Mouse (Mus musculus) MN1 (cell line): ENCODE measurements around the gene Vars2.

Experiments
- DNase-seq: peaks from one replicate; pipeline ENCODE4 v3.0.0-alpha.2; 2016; ENCODE audit warnings: low spot score

The Vars2 gene

DNA sequence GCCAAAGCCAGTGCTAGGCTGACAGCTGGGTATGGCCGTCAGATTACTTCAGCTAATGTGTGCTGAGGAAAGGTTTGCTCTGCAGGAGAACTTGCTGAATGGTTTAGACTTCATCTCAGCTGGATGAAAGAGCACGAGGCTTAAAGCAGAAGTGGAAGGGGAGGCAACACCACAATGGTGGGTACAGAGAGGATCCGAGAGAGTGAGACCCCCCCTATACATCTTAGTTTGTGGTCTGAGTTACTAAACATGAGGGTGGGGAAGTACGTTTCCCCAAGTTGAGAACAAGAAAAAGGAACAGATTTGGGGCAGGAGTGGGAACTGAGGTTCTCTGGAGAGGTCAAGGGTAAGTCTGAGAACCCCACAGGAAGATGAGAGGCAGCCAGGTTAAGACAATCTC lies 25.0 kb upstream of the Vars2 start:
- DNase-seq: no peak

DNA sequence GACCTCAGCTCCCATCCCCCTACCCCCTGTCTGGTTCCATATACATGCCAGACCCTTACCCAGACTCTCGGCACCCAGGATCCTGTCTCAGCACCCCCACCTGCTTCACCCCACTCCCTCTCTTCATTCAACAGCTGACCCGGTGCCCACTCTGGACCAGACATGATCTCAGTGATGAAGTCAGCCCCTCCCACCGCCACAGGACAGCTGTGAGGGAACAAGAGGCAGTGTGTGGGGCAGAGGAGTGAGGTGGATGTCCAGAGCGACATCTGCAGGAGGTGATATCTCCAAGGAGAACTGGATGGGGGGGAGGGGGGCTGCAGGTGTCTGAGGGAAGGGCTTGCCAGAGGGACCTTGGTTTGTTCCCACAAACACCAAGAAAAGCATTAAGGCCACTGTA lies 24.4 kb upstream of the Vars2 start:
- DNase-seq: no peak

DNA sequence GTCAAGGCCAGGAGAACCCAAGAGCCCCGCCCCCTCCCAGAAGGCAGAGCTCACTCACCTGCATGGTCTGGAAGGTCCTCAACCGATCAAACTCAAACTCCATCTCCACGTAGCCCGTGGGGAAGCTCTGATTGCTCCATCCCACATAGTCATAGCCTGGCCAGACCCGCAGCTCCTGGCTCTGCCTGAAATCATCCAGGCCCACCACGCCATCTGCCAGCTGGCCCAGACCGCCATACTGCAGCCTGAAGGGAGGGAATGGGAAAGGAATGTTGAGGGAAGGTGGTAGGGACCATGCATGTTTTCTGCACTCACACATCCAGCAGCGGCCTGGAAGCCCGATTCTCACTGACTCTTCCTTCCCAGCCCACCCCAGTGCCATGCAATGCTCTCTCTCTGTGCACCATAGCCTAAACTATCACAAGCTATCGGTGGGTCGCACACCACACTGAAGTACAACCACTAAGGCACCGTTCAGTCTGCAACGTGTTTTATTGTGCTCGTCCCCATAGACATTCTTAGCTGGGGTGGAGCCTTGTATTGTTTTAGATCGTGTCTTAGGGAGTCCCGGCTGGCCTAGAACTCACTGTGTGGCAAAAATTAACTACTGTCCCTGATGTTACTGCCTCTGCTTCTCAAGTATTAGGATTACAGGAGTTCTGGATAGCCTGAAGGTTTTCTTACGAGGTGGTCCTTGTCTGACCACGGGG lies 22.7 kb upstream of the Vars2 start:
- DNase-seq: no peak

DNA sequence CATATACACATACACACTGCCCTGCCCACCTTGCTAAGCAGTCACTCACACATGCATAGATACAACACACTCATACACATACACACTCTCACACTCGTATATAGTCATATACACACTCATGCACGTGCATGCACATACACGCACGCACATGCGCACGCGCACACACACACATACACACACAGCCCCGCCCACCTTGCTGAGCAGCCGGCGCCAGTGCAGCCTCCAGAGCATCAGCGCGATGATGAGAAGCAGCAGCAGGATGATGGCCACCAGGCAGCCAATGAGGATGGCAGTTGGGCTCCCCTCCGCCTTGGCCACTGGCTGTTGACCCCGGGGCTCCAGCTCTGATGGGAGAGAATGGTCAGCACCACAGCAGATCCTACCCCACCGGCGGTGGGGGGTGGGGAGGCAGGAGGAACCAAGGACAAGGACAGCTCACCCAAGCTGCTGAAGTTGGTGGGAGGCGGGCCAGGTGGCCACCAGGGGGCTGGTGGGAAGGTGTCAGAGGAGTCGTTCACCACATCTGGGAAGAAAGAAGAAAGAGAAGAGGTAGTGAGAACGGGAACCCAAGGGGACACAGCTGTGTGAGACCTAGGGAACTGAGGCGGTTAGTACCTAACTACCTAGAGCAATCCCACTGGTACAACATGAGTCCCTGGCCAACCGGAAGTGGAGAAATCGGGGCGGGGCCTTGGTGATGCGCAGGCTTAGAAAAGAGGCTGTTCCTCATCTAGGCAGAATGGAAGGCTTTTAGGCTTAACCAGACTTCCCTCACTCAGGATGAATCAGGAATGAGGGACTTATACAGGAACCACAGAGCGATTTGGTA lies 21.2 kb upstream of the Vars2 start:
- no peak for DNase-seq

DNA sequence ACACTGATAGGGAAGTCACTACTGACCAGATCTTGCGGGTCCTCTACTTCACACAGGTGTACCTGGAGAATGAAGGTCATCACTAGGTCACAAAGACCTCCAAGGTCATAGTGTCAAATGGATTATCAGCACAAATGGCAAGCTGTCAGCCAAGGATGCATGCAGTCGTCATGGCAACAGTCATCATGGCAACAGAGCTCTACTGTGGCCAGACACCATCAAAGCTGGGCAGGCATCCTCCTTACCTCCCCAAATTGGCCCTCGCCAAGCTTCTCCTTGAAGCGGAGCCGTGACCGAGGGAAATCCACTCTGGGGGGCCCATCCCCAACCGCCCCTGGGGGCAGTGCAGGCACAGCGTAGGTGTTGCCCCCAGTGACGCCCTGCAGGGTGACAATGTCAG lies 17.7 kb upstream of the Vars2 start:
- peak; percentile 33 for DNase-seq

DNA sequence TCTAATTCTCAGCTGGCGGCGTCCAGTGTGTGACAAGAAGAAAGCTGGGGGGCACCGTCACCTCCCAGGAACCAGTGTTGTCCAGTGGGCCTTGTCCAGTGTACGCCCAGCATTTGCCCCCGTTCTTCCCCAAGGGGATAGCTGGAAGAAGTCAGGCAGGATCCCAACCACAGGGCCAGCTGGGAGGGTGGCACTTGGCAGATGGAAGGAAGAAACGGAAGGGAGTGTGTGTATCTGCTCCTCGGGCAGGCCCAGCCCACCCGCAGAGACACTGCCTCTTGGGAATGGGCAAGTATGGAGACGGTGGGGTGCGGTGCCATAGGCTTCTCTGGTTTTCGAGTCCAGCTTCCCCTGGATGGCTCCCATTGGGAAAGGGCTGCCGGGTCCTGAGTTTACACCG lies 14.6 kb upstream of the Vars2 start:
- no peak for DNase-seq

DNA sequence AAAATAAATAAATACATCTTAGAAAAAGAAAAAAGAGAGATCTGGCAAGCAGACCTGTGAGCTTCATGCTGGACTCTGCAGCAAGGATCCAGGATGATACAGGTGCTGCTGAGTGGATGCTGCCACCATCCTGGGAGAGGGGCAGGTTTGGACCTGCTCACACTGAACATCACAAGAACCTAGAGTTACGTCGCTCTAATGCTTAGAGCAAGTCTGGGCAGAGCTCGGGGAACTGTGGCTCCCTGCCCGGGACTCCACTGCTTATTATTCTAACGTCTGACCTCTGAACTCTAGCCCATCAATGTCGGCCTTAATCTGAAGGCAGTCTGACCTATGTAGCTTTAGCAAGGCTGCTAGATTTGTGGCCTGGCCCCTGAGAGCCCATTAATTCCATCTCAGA lies 13.2 kb upstream of the Vars2 start:
- no peak for DNase-seq

DNA sequence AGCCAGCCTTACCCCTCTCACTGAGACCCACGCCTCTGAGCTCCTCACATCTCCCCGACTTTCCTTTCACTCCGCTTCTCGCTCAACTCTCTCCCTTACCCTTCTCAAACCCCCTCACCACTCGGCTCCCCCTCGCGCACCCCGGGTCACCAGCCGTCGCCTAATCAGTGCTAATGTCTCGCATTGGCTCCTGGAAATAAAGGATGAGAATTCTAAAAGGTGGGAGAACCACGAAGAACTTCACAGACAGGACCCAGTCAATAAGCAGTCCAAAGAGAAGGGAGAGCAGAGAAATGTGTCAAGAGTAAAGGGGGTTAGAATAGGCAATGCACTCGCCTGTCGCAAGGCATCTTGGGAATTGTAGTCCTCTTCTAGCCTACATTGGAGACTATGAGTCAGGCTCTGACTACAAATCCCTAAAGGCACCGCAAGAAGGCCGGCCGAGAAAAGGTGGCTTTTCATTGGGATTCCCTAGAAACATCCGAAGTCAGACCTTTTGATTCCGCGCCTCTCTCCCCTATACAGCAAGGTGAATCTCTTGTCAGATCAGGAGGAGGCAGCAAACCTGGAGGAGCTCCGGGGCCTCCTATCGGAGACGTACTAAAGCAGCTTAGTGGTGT lies 6.1 kb upstream of the Vars2 start, which contains the start of gene Gtf2h4:
Gene Gtf2h4 (minus strand): TSS at position 324 of the 620 bp plus-strand sequence.
- peak; percentile 97 for DNase-seq

DNA sequence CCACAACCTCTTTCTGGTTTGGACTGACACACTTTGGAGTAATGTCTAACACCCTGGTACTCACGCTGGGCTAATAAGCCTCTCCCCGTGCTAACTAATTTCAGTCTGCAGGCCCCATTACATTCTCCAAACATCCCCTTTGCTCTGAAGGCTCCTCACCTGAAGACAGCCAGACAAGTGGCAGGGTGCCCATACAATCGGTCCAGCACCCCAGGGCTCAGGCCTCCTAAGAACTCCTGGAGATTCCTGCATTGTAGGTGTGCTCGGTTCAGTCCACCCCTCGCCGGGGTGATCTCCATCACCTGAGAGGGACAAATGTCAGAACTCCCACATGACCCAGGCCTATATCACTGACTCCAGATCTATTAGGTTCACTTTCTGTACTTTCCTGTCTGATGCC lies 5.1 kb upstream of the Vars2 start:
- DNase-seq: no peak

DNA sequence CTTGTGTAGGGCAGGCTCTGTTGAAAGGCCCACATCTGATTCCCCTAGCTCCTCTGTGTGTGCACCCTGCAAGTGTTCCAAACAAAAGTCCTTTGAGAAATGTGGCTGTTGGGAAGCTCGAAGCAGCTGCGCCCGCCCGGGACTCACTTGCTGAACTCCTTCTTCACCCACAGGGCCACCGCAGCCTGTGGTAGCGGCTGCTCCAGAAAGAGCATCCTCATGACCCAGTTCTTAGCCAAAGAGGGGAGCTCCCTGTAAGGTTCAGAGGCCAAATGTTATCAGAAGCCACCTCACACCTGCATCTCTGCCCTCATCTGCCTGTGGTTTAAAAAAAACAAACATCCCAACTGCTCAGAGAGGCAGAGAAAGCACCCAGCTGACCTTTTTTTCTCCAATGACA lies 4.5 kb upstream of the Vars2 start:
- no peak for DNase-seq

DNA sequence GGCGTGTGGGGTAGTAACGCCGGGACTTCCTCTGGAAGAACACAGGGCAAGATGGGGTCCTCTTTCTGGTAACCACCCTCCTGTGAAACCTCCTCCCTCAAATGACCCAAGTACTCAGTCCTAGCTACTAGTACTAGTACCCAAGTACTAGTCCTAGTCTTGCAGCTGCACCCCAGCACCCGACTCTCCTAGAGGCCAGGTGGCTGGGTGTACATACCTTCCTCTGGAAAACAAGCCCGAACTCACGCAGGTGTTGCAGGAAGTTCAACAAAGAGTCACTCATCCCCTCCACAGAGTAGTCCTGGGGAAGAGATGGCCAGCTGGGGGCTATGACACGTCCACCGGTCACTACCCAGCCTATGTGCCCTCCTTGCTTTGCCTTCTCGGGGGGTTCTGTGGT lies 2.3 kb upstream of the Vars2 start:
- DNase-seq: no peak

DNA sequence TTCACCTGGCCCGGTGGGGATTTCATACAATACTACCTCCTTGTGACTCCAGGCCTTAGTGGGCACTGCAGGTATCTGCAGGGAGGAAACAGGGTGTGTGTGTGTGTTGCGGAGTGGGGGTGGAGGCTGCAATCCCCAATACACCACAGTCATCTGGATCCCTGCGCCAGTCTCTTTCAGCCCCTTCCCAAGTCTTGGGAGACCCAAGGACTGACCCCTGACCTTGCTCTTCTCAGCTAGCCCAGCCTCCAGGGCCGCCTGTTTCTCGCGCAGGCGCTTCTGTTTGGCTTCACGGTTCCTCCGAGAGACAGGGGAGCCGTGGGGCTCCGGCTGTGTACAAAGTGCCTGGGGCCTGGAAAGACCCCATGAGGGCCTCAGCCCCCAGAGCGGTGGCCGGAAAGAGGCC lies 538 bp downstream of the Vars2 start:
- DNase-seq: peak; percentile 65

DNA sequence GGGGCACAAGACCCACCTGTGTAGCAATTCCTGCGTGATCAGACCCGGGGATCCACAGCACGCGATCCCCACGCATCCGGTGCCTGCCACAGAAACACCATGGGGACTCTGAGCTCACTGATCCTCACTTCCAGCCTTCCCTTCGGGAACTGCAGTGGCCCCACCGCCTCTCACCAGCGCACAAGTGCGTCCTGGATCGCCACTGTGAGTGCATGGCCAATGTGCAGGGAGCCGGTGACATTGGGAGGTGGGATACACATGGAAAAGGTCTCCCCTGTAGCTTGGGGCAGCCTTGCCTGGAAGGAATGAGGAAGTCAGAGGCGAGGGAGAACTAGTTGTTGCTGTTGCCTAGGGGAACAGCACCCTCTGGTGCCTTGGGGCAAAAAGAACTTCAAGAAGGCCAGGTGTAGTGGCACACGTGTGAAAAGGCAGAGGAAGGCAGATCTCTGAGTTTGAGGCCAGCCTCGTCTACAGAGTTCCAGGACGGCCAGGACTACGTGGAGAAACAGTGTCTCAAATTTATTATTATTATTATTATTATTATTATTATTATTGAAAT lies 1.4 kb downstream of the Vars2 start:
- DNase-seq: peak; percentile 51

DNA sequence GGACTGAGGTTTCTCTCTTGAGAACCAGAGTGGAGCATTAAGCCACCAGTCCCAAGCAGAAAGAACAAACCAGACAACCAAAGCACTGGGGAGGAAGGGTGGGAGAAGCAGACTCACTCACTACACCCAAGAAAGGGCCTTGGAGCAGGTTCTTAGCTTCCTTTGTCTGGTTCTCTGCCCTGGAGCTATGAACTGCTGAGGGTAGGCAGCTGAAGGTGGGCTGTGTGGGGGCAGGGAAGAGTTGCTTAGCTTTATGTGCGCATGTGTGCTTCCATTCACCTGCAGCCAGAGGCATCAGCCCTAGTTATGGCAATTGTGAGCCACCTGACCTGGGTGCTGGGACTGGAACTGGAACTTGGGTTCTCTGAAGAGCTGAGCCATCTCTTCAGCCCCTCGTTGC lies 14.3 kb downstream of the Vars2 start:
- no peak for DNase-seq

DNA sequence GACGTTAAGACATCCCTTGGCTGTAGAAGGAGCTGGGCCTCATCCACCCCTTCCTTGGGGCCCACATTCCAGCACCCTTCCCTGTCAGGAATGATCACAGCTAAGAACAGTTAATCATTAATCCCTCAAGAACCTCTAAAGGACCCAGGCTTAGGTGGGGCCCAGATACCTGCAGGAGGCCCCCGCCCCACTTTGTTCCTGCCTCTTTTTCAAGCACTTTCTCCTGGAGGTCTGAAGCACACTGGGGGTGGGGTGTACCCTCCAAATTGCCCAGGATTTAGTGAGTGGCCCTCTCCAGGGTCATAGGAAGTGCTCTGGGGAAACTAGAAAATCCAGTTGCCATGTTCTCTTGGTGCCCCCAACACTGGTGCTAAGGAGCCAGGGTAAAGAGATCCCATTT lies 18.0 kb downstream of the Vars2 start:
- DNase-seq: no peak

DNA sequence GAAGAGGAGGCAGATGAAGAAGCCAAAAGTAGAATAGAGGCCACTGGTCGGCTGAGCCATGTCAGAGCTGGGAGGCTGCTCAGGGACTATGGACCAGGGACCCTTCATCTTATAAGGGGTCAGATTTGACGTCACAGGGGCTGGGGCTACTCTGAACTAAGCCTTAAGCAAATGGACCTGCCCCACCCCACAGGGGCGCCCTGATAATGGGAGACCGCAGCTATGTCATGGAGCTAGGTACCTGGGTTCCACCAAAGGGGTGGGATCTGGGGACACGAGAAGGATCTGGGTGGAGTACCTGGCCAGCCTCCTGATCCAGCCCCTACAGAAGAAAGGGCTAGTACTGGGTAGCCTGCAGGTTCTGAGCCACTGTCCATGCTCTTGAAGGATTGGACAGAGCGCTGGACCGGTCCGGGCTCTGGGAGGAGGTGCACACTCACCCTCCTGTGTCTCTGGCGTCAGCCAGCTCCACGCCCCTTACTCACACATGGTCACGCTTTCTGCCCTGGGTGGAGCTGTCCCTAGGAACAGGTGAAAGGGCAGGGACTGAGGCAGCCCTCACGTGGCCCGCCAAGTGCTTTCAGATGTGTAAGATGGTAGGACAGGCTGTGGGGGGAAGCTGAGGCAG lies 23.7 kb downstream of the Vars2 start, which contains the start of gene Mucl3:
Gene Mucl3 (minus strand): TSS at position 87 of the 628 bp plus-strand sequence.
- no peak for DNase-seq

DNA sequence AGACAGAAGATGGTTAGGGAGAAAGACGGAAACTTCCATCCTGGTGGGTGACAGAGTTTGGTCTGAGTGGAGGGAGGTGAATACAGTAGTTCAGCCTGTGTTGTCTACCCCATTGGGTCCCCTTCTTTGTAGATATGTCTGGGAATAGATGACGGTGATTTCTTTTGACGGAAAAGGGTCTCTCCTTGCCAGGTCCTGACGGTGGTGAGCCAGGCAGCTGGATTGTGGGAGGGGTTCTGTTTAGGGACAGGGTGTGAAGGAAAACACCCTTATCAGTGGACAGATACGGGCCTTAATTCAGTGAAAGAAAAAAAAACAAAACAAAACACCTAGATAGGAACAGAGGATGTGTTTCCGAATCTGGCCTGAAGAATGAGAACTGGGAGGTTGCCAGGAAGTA lies 28.0 kb downstream of the Vars2 start:
- no peak for DNase-seq

DNA sequence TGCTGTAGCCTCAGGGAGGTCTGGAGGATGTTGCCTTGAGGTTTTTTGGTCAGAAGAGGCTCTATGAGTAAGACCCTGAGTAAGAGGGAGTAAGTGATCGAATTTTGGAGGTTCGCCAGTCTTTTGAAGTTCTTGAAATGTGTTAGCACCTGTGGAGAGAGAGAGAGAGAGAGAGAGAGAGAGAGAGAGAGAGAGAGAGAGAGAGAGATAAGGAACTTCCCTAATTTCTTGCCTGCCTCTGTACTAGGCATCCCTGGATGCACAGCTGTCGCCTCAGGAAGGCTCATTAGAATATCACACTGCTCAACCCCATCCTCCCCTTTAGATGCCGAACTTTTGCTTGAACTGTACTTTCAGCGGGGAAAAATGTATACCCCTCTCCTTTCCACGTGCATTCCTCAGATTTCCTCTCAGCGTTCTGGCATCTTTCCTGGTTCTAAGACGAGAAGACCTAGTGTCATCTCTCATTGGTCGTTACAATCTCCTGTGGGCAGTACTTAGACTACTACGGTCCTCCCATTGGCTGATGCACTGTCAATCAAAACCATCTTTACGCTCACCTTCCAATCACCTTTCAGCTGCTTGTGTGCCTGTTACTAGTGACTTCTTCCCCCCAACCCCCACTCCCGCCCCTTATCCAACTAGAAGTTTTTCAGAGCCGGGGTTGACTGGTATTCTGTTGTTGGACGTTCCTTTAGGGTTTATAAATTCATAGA lies 28.8 kb downstream of the Vars2 start:
- peak; percentile 75 for DNase-seq

DNA sequence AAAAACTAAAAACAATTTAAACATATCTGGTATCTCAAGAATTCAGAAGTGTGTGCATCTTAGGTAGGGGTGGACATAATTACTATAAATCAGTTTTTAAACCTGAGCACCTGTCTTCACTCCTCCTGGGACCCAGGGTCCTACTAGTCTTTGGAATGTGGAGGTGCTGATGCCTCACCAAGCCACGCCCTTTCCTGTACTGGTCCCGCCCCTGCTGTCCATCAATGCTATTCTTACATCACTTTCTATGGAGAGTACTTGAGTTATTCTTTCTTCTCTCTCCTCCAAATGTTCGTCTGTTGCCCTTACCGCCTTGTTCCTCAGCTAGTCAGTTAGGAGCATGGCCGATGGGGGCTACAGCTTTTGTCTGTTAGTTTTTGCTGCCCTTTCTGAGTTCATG lies 31.0 kb downstream of the Vars2 start:
- peak; percentile 53 for DNase-seq

DNA sequence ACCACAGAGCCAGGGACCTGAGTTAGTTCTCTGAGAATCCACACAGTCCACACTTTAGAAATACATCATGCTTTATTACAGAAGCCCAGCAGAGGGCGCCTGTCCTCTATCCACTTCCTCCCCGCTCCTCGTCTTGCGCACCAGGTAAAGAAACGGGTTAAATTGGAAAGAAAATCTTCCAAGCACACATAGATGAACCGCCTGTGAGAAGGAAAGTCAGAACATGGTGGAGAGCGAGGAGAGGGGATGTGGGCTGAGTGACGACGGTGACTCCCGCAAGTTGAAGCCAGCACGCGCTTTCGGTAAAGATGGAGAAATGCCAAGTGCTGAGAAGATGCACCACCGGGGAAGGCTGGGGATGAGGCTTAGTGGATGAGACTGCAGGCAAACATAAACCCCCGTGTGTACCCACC lies 31.7 kb downstream of the Vars2 start:
- peak; percentile 85 for DNase-seq

DNA sequence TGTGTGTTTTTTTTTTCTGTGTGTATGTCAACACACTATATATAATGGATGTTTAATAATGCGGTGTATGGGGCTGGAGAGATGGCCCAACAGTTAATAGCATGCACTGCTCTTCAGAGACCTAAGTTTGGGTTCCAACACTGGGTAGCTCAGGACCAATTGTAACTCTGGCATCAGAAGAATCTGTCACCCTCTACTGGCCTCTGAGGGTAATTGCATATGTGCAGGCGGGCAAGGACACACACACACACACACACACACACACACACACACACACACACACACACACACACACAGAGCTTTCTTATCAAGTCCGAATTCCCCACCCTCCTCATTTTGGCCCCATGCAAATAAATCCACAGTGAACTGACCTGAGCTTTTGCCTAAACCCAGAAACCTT lies 32.2 kb downstream of the Vars2 start:
- DNase-seq: no peak

DNA sequence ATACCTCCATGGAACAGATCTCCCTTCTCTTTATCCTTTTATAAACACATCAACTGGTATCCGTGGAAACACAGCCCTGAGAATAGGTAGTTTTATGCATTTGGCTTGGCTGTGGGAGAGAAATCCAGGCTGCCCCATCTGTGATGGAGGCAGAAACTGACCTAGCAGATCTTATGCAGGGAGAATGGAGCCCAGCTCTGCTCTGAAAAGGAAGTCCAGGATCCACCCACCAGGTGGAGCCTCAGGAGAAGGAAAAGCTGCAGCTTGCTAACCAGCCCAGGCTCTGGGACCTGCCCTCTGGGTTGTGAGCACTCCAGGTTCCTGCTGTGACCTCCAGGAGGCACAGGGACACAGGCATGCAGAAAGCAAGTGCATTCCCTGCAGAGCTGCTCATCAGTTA lies 33.4 kb downstream of the Vars2 start:
- peak; percentile 82 for DNase-seq
